Mouse (Mus musculus) cerebellum, adult 18-20 months (tissue): ENCODE results near the gene Cdkal1.

Experiments
- DNase-seq, 2 experiments: peaks; one replicate each; pipeline ENCODE4 v3.0.0; 2021

Cdkal1 gene

DNA sequence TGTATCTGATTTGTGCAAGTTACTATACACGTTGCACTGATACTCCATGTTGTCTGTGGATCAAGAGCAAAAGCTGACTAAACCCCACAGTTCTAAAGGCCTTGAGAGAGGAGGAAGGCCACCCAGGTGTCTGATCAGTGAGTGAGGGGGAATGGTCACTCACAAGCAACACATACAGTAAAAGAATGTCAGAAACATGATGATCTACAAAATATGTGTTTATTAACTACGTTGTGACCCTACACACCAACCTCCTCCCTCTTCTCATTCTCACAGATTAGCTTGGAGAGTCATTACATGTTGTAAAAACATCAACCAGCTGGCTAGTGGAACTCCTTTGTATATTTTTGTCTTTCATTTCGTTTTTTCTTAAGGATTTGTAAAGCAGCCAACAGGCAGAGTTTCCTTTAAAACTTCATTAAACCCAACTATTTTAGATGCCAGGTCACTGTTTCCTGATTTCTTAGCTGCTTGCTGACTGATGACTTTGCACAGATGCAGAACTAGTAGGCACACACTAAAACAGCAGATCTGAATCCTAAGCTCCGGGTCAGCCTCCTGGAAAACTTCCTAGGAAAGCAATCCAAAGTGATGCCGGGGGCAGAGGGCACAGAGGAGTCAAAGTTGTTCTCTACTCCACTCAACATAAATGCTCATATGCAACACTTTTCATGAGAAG is 157.0 kb downstream of the Cdkal1 start:
- DNase-seq: no peak

DNA sequence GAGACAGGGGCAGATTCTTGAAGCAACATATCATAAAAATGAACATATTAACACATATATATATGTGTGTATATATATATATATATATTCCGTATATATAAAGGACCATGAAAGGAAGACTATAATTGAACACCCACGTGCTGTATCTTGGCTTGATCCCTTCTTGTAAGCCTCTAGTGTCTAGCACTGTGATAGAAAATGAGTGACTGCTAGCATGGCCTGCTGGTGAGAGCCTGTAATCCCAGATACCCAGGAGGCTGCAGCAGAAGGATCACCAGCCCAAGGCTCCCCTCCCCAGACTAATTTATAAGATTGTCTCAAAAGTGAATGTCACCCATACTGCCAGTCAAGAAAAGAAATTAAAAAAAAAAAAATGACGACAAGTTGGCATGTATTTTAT is 158.2 kb downstream of the Cdkal1 start:
- DNase-seq: no peak

DNA sequence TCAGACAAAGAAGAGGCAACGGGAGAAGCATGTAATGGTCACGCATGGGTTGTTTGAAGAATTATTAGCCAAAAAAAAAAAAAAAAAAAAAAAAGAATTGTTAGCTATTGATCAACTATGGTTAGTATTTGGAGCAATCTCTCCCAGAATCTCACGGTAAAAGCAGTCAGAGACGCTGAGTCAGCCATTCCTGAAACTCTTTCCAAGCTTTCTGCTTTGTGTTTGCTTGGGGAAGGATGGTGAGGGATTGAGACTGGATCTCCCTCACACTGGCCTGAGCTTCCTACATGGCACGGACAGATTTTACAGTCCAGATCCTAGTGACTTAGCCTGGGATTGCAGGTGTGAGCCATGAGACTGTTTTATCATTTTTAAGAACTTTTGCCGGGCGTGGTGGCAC is 164.7 kb downstream of the Cdkal1 start:
- DNase-seq: no peak

DNA sequence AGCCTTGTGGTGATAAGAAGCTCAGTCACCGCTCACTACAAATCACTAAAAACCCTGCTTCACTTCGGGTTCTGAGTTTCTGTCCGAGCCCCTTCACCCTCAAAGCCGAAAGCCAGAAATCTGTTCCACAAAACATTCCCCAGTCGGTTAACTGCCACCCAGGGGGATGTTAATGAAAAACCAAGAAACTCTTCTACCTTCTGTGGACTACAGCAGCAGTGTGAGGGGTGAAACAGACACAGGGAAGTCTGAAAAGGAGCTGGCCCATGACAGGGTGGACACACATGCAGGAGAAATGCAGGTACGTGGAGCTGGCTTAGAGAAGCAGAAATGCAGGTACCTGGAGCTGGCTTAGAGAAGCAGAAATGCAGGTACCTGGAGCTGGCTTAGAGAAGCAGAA is 166.6 kb downstream of the Cdkal1 start:
- DNase-seq: no peak

DNA sequence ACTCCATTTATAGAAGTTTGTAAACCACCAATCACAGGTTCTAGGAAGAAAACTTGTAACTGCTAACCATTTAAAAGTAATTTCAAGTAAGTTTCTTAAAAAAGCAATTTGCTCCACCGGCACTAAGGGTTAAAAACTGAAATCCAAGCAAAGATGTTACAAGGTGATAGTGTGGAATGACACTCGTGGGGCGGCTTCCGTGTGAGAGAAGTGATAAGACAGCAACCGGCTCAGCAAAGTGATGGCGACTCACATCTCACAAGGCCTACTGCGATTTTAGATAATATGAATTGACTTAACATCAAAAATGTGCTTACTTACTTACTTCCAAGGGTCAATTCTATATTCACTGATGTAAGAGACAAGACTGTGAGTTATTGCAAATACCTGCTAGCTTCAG is 167.6 kb downstream of the Cdkal1 start:
- DNase-seq: no peak

DNA sequence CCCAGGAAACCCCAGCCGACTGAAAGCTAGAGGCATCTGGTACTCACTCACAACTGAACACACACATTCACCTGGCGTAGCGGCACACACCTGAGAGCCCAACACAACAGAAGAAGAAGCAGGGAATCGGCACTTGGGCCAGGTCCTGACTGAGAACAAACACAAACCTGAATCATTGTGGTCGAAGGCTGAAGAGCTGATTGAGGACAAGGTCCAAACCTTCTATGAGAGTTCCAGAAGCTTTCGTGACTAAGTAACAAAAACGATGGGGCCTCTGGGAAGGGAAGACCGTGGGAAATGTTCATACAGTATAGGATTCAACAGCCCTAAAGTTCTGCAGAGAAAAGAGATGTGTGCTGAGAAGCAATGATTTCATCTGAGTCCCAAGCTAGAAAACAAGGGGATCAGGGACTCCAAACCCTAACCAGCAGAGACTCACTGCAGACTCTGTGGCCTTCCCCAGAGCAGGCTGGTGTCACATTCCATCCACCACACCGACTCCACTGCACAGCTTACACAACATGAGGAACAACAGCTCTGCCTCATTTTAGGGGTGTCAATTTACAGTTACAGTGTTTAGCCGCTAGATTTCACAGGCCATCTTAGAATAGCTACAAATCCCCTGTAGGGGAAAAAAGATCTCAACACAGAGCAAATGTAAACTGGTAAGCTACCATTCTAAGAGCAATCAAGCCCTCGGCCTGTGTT is 175.8 kb downstream of the Cdkal1 start:
- DNase-seq: no peak

DNA sequence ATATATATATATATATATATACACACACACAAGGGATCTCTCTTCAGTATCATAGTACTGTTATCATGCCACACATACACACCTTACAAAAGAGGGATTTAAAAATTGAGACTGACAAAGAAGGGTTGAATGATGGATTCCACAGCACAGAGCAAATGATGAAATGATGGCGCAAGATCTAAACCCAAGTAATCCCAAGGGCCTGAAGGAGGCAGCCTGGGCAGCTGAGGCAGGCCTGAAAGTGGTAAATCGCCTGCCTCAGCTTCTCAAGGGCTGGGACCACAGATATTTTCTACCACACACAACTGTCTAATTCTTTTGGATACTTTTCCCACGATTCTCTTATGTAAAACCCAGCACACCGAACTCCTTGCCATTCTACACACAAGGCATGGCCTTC is 177.9 kb downstream of the Cdkal1 start:
- no peak for DNase-seq

DNA sequence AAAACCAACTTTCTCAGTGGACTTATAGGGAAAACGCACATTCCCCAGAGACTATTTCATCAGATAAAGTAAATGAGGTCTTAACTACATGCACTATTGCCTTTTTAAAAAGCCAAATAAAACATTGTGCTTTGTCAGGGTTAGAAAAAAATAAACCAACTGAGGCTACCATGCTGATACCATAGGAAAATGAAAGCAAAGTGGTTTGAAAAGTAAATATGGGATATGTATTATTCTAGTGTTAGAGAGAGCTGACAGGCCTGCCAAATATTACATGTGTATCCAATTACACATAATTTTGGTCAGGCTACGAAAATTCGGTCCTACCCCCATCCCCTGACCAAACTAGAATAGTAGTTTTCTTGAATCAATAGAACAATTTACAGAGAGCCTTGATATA is 184.8 kb downstream of the Cdkal1 start:
- no peak for DNase-seq

DNA sequence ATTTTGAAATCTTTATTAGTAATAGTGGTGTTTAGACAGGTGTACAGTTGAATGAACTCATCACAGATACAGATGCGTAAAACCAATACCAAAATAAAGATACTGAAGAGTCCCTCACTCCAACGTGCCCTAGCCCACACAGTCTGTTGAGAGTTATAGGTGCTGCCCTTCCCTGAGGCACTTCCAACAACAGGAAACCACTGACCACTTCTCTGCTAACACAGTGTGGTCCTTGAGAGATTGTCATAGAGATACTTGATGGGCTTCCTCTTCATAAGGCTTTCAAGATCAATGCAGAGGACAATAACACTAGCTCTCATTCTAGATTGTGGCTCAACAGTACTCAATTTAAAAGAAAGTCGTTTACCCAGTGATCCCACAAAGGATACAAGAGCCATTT is 191.6 kb downstream of the Cdkal1 start:
- DNase-seq: no peak

DNA sequence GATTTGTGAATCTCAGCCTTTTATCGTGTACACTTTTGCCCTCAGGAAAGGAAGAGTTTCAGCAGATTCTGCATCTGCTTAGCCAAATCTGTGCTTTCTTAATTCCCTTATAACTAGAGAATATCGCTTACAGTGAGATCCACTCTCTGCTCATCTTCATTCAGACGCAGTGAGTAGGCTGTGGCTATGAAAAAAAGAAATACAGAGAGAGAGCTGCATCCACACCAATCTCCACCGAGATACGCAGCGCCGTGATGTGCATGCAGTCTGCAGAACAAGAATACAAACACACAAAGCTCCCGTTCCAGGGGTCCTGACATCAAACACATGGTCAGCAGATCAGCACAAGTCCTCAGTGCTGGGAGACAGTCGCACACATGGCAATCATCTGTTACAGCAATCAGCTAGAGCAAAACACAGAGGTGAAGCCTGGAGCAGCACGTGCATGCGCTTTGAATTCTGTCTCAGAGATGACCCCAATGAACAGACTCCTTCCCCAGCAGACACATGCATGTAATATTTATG is 199.6 kb downstream of the Cdkal1 start:
- no peak for DNase-seq

DNA sequence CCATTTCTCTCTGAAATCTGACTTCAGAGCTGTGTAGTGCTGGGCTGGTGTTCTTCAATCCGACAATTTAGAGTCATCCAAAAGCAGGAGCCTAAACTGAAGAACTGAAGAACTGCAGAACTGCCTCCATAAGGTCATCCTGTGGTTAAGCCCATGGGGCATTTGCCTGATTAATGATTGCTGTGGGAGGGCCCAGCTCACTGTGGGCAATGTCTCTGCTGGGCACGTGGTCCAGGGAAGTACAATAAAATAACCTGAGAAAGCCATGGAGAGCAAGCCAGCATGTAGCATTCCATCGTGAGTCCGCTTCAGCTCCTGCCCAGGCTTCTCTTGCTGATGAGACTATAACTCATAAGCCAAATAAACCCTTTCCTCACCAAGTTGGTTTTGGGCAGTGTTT is 202.1 kb downstream of the Cdkal1 start:
- DNase-seq: no peak

DNA sequence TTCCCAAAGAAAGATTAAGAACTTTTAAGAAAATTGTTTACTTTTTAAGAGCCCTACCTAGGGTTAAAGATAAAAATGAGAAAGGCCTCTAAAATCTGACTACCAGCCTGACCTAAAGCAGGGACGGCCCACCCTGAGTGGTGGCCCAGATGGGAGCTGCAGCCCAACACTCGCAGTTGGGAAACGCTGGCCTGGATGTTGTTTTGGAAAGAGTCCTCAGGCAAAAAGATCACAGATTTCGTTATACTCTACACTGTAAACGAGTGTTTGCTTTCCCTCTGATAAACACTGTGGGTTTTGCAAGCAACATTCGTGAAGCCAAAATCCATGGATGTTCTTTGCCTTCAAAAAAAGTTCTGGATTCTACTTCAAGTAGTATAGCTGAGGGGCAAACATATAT is 202.7 kb downstream of the Cdkal1 start:
- DNase-seq: no peak

DNA sequence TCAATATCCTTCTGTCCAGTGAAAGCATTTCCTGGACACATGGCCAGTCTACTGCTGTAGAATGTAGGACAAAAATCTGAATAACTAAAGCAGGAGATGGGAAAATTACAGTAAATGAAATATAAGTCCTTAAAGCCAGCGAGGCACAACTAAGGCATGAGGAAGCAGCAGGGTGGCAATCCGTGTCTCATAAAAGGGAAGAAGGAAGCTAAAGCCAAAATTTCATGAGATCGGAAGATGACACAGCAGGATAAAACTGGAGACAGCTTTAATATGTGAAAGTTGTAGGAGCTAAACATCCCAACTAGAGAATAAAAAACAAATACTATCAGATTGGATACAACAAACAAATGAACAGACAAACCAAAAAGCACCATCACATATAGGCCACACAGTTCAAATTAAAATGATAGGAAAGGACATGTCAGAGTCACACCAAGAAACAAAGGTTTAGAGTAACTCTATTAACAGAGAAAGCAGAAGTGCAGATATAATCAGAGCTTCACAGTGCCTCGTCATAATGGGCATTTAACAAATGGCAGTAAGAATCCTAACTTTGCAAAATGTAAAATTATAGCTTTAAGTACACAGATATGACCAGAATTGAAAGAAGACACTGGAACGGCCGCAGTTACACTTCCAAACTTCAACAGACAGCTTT is 204.8 kb downstream of the Cdkal1 start:
- DNase-seq: no peak

DNA sequence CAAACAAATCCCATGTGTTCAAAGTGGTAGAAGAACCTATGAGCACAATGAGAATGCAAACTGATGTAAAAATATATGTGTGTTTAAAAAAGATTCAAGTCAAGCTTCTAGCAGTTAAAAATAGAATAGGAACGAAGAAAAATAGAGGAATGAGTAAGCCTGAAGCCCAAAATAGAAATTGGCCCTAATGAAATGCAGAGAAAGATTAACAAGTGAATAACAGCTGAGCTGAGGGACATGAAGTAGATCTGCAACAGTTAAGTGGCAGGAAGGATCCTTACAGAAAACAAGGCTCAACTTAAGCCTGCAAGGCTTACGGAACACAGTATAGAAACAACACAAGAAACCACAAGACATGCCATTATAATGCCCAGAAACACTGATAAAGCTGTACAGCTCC is 205.9 kb downstream of the Cdkal1 start:
- no peak for DNase-seq

DNA sequence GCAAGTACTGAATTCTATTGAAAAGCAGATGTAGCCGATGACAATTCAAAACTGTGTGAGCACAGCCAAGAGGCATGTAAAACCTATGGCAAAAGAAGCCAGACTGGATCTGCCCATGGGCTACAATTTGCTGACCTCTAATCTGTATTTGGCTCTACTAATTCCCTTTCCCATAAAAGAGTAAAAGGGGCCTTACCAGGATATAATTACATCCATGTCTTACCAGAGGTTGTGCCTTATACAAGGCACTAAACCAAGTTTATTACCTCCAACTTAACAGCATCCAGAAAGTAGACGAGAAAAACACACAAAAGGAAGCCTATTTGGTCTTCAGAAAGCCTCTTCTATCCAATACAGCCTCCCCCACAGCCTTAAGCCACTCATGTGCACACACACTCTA is 213.2 kb downstream of the Cdkal1 start:
- no peak for DNase-seq

DNA sequence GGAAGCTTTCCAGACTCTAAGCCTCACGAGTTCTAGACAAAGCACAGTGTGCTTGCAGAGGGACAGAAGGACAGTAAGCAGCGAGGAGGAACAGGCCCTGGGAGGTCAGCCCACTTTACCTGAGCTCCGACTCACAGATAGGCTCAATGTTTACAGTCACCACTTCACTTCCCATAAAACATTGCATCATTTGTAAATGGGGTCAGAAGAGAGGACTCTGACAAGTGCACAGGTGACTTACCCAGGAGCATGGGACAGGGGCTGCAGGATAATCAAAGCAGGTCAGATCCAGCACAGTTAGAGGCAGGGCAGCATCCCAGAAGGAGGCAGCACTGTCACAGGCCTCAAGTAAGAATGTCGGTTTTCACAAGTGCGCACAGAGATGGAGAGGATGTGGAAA is 214.3 kb downstream of the Cdkal1 start:
- no peak for DNase-seq

DNA sequence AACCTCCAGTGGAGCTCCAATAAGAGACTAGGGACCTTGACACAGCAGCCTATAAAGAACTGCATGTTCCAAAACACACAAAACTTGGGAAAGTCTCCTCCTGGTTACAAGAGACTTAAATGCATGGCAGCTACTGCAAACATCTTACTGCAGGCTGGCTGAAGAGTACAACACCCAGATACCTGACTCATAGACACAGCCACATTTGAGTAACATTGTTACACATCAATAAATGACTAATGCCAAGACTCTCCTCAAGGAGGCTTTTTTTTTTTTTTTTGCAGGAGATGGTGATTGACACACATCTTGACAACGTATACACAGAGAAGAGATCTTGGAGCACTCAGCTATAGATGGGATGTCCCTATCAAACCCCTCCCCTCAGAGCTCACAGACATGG is 215.3 kb downstream of the Cdkal1 start:
- DNase-seq: no peak

DNA sequence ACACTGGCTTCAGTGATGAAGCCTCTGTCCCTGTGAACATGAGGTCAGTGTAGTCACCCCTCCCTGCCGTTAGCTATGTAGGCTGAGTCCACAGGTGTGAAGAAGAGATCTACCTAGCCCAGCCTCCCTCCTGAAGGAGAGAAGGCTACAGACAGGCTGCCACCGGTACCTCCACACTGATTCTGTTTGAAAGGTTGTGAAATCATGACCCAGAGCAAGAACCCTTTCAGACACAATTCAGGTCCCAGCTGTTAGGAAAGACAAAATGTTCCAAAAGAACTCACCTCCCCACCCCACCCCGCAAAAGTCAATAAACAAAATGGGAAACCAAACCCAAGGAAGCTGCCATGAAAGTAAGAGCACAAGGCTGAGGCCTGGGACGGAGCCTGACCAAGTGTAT is 217.2 kb downstream of the Cdkal1 start:
- no peak for DNase-seq

DNA sequence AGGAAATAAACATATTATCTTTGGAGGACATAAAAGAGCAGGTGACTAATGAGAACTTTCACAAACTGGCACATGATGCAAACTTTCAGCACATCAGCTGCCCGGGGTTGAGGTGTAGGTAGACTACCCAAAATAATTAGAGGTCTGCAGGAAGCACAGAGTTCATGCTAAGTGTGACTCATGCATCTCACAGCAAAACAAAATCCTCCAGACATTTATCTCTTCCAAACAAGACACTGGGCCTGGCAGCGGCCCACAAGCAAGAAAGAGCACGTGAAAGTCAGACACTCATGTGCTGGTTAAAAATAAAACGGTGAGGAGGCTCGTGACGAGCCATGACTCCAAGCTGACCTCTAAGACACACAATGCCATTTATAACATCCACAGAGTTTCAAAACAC is 217.7 kb downstream of the Cdkal1 start:
- DNase-seq: peak in 1 of 2 experiments; percentile 11

DNA sequence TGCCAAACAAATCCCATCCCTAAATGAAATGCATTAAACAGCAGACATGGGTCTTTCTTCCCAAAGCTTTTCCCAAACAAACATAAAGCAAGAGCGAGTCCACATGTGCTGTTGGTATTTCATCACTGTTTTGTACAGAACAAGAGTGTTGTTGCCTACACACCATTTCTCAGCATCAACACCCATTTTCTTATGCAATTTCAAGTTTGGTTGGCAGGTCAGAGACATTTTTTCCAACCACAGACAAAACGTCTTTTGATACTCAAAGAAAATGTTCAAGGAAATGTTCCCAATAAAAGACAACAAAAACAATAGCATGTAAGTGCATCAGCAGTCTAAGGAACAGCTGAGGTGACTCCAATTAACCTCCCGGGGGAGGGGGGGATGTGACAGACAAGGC is 219.9 kb downstream of the Cdkal1 start:
- no peak for DNase-seq

DNA sequence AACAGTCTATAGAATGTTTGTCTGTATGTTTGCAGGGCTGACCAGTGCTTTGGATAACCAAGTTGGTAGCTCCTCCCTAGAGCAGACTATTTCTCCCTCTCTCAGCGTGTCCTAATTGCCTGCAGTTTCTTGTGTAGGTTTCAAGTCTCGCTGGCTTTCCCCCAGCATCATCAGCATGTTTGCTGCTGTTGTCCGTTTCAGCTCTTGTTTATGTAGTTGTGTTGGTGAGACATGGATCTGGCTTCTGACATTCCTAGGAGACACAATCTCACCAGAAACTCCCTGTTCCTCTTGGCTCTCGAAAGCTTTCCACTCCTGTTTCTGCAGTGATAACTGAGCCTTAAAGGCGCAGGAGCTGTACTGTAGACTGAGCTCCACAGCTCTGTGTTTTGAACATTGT is 224.1 kb downstream of the Cdkal1 start:
- DNase-seq: no peak

DNA sequence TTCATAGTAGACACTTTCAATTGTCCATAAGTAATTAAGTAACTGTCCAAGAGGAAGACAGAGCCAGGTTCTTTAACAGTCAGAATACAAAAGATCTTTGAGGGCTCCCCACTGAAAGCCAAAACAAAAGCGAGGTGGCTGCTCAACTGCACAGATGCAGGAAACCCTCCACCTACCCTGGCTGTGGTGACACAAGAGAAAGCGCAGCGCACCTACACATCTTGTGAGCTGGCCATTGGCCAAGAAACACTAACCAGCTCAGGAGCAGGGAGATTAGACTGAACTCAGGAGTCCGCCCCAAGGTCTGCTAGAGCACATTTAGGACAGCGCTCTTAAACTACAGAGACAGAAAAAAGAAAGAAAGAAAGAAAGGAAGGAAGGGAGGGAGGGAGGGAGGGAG is 226.9 kb downstream of the Cdkal1 start:
- no peak for DNase-seq

DNA sequence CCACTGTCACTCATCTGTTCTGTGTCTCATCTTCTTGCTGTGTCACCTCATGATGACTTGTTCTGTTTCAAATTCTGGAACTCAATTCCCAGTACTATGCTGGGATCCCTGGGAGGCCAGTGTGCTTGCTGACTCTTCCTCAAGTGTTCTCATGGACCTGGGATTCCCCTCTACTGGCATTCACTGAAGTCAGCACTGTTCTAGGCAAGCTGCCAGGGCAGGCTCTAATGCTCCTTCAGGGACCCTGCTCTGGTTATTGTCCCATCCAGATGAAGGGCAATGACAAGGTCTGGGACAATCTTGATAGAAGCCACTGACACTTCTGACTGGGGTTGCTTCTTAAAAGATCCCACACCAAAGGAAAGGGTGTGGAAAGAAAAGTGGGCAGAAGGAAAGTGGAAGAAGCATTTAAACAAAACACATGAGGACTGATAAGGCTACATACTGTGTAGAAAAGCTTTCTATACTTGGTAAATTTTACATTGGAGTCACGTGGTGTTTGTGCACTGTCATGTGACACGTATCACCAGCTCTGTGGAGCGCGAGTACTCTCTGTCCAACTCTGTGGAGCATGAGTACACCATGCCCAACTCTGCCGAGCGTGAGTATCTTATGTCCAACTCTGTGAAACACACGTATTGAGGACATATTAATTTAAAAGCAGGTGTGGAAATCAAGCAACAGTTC is 227.9 kb downstream of the Cdkal1 start:
- DNase-seq: peak in 1 of 2 experiments; percentile 13

DNA sequence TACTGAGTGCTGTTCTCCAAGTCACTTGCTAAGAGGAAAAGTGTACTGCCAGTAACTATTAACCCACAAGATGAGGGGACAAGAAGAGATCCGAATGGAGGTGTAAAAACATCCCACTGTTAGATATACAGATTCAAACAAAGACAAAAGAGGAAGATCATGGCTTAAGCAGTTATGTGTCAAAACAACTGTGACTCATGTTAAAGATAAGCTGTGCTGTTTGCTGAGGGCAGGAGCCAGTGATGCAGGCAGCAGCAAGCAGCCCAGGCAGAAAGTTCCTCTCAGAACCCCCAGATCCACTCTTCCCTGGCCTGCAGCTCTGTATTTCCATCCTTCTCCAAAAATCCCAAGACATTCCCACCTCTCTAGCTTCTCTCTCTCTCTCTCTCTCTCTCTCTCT is 230.5 kb downstream of the Cdkal1 start:
- DNase-seq: no peak
